Mouse (Mus musculus) liver, embryonic 11.5 days (tissue): Measurements from ENCODE around the gene Npr2. TPM values are rescaled to one million over a fixed set of nuclear protein-coding genes. Genes with fewer than 3 reads are reported as not detected.
"Not testable (repeated sequence)": the region's sequence is repeated elsewhere in the genome, so short reads cannot be mapped to it uniquely, and the experiment has no call there.

Experiments
- ATAC-seq: fragments of 200-750 bp; cut with Nextera tagmentation; replicated peaks from 2 replicates; pipeline ENCODE4 v1.8.0; 2017; ENCODE audit warnings: moderate number of reproducible peaks, mild to moderate bottlenecking, moderate TSS enrichment, moderate library complexity; ENCODE audit not compliant: low FRiP score
- DNase-seq: peaks from one replicate; pipeline ENCODE4 v3.0.0-alpha.2; 2017; ENCODE audit warnings: low spot score
- H3K27ac ChIP-seq: fragments of 300-500 bp; sonication (generic); 2 replicates; pipeline ENCODE4 v1.5.1; 2014; ENCODE audit warnings: mild to moderate bottlenecking, low read depth, low read length, control low read depth
- H3K27me3 ChIP-seq: fragments of 300-500 bp; sonication (generic); replicated peaks from 2 replicates; pipeline ENCODE4 v1.6.1; 2014; ENCODE audit warnings: low read length, mixed read lengths; ENCODE audit not compliant: control insufficient read depth, insufficient read depth
- H3K36me3 ChIP-seq: fragments of 300-500 bp; sonication (generic); 2 replicates; pipeline ENCODE4 v1.6.1; 2014; ENCODE audit warnings: mild to moderate bottlenecking, low read length, moderate library complexity, mixed read lengths; ENCODE audit not compliant: control insufficient read depth, insufficient read depth
- H3K4me1 ChIP-seq: fragments of 300-500 bp; sonication (generic); replicated peaks from 2 replicates; pipeline ENCODE4 v1.6.1; 2014; ENCODE audit warnings: low read length, mixed read lengths; ENCODE audit not compliant: control insufficient read depth, insufficient read depth
- H3K4me2 ChIP-seq: fragments of 300-500 bp; sonication (generic); 2 replicates; pipeline ENCODE4 v1.6.1; 2014; ENCODE audit warnings: mild to moderate bottlenecking, control low read depth, moderate library complexity
- H3K4me3 ChIP-seq: fragments of 300-500 bp; sonication (generic); 2 replicates; pipeline ENCODE4 v1.5.1; 2014; ENCODE audit warnings: low read depth, low read length, control low read depth
- H3K9ac ChIP-seq: fragments of 300-500 bp; sonication (generic); 2 replicates; pipeline ENCODE4 v1.6.1; 2014; ENCODE audit warnings: low read depth, low read length, control low read depth
- H3K9me3 ChIP-seq: fragments of 300-500 bp; sonication (generic); 2 replicates; pipeline ENCODE4 v1.6.1; 2016; ENCODE audit warnings: low read length, inconsistent platforms, mixed read lengths; ENCODE audit not compliant: control insufficient read depth
- WGBS: fragments of 180-500 bp; shearing (Covaris S2); extraction: QIAGEN DNeasy Blood & Tissue Kit; methylation state at CpG from one replicate; pipeline ENCODE4 v1.1.7; 2014; 5-methylcytosine and 5-hydroxymethylcytosine counted together
- polyA plus RNA-seq: library from polyadenylated mRNA; unstranded; fragments of >200 nt; fragmentation: Nextera tagmentation; extraction: Ambion mirVana; gene quantifications from 2 replicates; pipeline ENCODE4 v1.2.1, GENCODE M21; 2014

The Npr2 gene
- polyA plus RNA-seq, 1 experiment from 2014 or later: 3.2 TPM

DNA sequence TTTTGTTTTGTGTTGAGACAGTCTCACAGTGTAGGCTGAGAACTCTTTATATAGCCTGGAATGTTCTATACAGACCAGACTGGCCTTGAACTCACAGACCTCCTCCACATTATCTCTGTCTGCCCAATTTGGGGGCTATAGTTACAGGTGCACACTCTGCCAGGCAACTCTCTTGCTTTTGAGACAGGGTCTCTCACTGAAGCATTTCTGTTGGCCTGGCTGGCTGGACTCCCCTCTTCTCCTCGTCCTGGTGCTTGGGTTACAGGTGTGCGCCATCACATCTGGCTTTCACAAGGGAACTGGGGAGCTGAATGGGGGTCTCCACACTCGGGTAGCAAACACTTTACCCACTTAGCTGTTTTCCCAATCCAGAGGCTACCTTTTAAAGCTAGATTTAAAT lies 39.8 kb upstream of the Npr2 start:
- Histone ChIP-seq H3K36me3 (no peaks in the 10 kb centered on the region), H3K9ac (no peak overlapping the region), H3K4me1 (peaks cover 9% of the 10 kb centered on the region), H3K4me2 (no peak overlapping the region), H3K27ac (no peak overlapping the region), H3K9me3 (no peaks in the 10 kb centered on the region), H3K27me3 (no peaks in the 10 kb centered on the region; the same call in 1 of the 2 replicates), H3K4me3 (no peak overlapping the region)
- DNase-seq (peak; percentile 22), ATAC-seq (no peak)
- 72% methylated on average over 3 of the region's 3 CpGs for WGBS

DNA sequence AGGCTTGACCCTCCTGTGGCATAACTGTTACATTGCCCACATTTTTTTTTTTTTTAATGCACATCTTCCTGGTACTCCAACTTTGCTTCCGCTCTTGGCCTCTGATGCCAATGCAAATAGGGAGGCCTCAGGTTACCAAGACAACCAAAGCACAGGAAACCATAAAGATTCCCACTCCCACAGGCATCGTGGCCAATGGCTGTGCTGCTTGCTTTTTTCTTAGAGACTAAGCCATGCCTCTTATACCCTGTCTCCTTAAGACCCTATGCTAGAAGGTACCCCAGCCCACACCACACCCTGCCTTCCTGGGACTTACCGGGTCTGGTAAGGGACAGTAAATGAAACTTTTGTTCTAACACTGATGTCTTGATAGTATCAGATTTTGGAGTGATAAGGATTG lies 38.3 kb upstream of the Npr2 start:
- H3K36me3 ChIP-seq: no peaks in the 10 kb centered on the region
- 54% methylated on average over 3 of the region's 3 CpGs for WGBS
- no peak overlapping the region for H3K4me3 ChIP-seq
- H3K27ac ChIP-seq: no peak overlapping the region
- ATAC-seq: no peak
- no peak for DNase-seq
- H3K27me3 ChIP-seq: no peaks in the 10 kb centered on the region; the same call in 1 of the 2 replicates
- H3K4me2 ChIP-seq: no peak overlapping the region
- no peaks in the 10 kb centered on the region for H3K9me3 ChIP-seq
- H3K9ac ChIP-seq: no peak overlapping the region
- H3K4me1 ChIP-seq: peaks cover 3% of the 10 kb centered on the region

- ATAC-seq, H3K27ac ChIP-seq, DNase-seq, H3K27me3 ChIP-seq, H3K4me3 ChIP-seq, H3K9me3 ChIP-seq, H3K36me3 ChIP-seq, H3K4me2 ChIP-seq, H3K9ac ChIP-seq: not testable (repeated sequence)
- H3K4me1 ChIP-seq: peaks cover 17% of the 10 kb centered on the region
- 83% methylated on average over 2 of the region's 2 CpGs for WGBS
These were observed 35.1 kb upstream of the Npr2 start for GRCm38 (mm10) chr4:43596597-43596996.

- peak; percentile 95 for ATAC-seq
- no peaks in the 10 kb centered on the region for H3K36me3 ChIP-seq
- no peak for DNase-seq
- peak overlapping the region; percentile 91 for H3K27ac ChIP-seq
- H3K9ac ChIP-seq: no peak overlapping the region
- WGBS: 50% methylated on average over 4 of the region's 4 CpGs
- no peak overlapping the region; the same call in 1 of the 2 replicates for H3K4me2 ChIP-seq
- no peaks in the 10 kb centered on the region for H3K9me3 ChIP-seq
- no peak overlapping the region for H3K4me3 ChIP-seq
- no peaks in the 10 kb centered on the region for H3K27me3 ChIP-seq
- H3K4me1 ChIP-seq: peaks cover 17% of the 10 kb centered on the region
These were observed 33.5 kb upstream of the Npr2 start for GRCm38 (mm10) chr4:43598200-43598599.

DNA sequence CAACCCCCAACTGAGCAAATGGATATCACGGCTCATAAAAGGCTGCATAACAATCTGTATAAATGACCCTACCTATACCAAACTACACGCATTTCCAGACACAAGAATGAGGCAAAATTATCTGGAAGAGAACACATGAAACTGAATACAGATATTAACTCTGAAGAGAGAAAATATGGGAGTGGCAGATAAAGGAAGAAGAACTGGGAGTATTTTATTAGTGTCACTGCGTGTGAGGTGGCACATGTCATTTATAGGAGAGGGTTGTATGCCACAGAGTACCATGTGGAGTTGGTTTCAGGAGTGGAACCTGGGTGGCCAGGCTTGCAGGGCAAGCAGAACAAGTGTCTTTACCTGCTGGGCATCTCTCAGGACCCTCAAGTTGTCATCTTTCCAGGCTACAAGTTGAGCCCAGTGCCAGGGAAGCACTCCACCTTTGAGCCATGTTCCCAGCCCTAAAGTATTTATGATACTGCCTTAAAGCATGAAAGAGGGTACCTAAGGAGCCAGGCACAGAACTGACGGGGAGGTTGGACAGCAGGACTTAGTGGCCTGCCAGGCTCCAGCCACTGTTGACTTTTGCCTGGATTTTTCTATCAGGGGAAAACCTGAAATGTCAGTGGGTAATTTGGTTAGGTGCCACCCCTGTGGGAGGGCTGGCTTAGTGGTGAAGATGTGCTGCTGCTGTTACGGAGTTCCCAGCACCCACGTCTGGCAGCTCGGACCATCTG lies 32.9 kb upstream of the Npr2 start:
- 71% methylated on average over 7 of the region's 7 CpGs for WGBS
- H3K9me3 ChIP-seq: no peaks in the 10 kb centered on the region
- DNase-seq: no peak
- H3K27ac ChIP-seq: peak overlapping the region; percentile 91
- no peaks in the 10 kb centered on the region for H3K36me3 ChIP-seq
- peak overlapping the region; percentile 2; the same call in 1 of the 2 replicates for H3K4me2 ChIP-seq
- ATAC-seq: peak; percentile 73
- H3K9ac ChIP-seq: peak overlapping the region; percentile 35
- no peak overlapping the region for H3K4me3 ChIP-seq
- no peaks in the 10 kb centered on the region for H3K27me3 ChIP-seq
- H3K4me1 ChIP-seq: peaks cover 17% of the 10 kb centered on the region

DNA sequence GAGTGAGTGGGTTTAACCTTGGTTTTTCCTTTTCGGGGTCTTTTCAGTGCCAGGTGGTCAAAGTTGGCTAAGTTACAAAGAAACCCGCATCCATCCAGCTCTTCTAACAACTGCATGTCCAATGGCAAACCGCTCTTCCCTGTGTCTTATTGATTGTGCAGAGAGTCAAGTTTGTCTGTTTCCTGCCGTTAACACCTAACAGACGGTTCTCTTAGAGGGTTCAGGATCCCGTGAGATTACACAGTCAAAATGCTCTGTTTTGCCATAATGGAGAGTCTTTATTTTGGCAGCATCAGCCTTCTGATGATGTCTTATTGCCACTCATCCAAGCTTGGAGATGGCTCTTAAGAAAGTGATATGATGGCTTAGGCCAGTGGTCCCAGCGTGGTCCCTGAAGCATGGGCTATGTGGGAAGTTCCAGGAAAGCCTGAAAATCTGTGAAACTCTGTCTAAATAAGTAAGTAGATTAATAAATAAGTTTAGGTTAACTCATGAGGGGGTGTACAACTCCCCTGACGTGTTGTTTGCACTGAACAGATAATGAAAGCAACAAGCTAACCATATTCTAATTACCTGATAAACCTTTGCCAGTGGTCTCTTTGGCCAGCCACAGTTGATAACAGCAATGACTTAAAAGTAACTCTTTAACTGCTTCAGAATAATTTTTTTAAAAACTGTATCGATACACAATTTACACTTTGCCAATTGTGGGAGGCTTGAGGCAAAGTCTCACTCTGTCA lies 31.4 kb upstream of the Npr2 start:
- no peak overlapping the region for H3K9ac ChIP-seq
- peak overlapping the region; percentile 26; the same call in 1 of the 2 replicates for H3K4me2 ChIP-seq
- H3K9me3 ChIP-seq: no peaks in the 10 kb centered on the region
- H3K27me3 ChIP-seq: no peaks in the 10 kb centered on the region
- no peaks in the 10 kb centered on the region for H3K36me3 ChIP-seq
- no peak for ATAC-seq
- 63% methylated on average over 9 of the region's 9 CpGs for WGBS
- H3K4me1 ChIP-seq: peaks cover 28% of the 10 kb centered on the region
- DNase-seq: no peak
- H3K27ac ChIP-seq: peak overlapping the region; percentile 30; the same call in 1 of the 2 replicates
- no peak overlapping the region for H3K4me3 ChIP-seq

GRCm38 (mm10) chr4:43604099-43604498 lies 27.6 kb upstream of the Npr2 start:
- peak overlapping the region; percentile 28; the same call in 1 of the 2 replicates for H3K9ac ChIP-seq
- no peak for DNase-seq
- H3K9me3 ChIP-seq: no peaks in the 10 kb centered on the region
- H3K4me3 ChIP-seq: no peak overlapping the region
- no peak overlapping the region for H3K27ac ChIP-seq
- H3K4me1 ChIP-seq: peaks cover 25% of the 10 kb centered on the region
- no peaks in the 10 kb centered on the region for H3K36me3 ChIP-seq
- WGBS: 68% methylated on average over 3 of the region's 3 CpGs
- no peak overlapping the region for H3K4me2 ChIP-seq
- ATAC-seq: no peak
- H3K27me3 ChIP-seq: no peaks in the 10 kb centered on the region

DNA sequence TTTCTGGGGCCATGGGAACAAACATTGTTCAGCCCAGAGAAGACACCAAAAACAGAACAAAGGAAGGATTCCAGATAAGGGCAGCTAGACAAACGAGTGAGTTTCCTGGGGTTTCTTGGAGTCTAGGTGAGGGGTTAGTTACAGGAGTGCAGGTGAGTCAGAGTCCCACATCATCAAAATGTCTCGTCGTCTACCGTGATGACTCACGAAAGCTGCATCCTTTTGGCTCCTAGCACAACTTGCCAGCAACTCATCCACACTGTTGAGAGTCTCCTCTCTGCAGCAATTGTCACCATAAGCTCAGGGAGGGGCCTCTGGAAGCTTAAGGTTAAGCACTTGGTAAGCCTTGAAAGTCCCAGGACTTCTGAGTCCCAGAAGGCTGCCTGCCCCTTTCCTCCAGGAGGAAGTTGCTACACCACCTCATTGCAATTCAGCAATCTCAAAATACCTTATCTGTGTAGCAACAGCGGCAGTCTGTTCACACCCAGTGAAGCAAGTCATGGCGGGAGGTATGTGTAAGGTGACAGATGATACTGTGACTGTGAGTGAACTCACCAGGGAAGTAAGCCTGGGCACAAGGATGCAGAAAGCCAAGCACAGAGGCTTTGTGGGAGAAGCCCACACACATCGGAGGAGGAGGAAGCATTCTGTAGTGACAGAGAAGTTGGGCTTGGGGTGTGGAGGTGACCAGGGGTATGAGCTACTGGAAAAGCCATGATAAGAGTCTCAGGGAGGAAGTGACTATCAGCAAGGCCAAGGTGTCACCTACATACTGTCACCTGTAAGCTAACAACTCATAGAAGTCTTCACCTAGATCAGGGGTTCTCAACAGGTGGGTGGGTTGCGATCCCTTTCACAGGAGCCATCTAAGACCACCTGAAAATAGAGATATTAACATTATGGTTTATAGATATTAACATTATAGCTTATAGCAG lies 26.7 kb upstream of the Npr2 start:
- Histone ChIP-seq H3K27ac (peak overlapping the region; percentile 75), H3K4me2 (peak overlapping the region; percentile 19), H3K27me3 (no peaks in the 10 kb centered on the region), H3K36me3 (no peaks in the 10 kb centered on the region), H3K4me1 (peaks cover 22% of the 10 kb centered on the region), H3K9me3 (no peaks in the 10 kb centered on the region), H3K9ac (peak overlapping the region; percentile 43; the same call in 1 of the 2 replicates), H3K4me3 (no peak overlapping the region)
- no peak for DNase-seq
- peak; percentile 94 for ATAC-seq
- 45% methylated on average over 9 of the region's 9 CpGs for WGBS
